Mouse (Mus musculus): Measurements from ENCODE around the gene Slc48a1.

Slc48a1 gene

GRCm38 (mm10) chr15:97815254-97815653 is 36.9 kb downstream of the Slc48a1 start:
- in situ Hi-C loops (cut with MboI; ENCODE audit: low pct_unique_long_range_greater_than_20kb in 1 of 2, low sequenced_read_pairs in 2 of 2, unreplicated experiment in 1 of 2): no loop called here

- in situ Hi-C loops (cut with MboI; ENCODE audit: low pct_unique_long_range_greater_than_20kb in 1 of 2, low sequenced_read_pairs in 2 of 2, unreplicated experiment in 1 of 2): no loop called here
Measured at GRCm38 (mm10) chr15:97816199-97816994, 38.1 kb downstream of the Slc48a1 start.

GRCm38 (mm10) chr15:97819937-97820336 is 41.6 kb downstream of the Slc48a1 start:
- in situ Hi-C loops (cut with MboI; ENCODE audit: low pct_unique_long_range_greater_than_20kb in 1 of 2, low sequenced_read_pairs in 2 of 2, unreplicated experiment in 1 of 2): no loop called here

GRCm38 (mm10) chr15:97821321-97821982 is 43.1 kb downstream of the Slc48a1 start:
- in situ Hi-C loops (cut with MboI; ENCODE audit: low pct_unique_long_range_greater_than_20kb in 1 of 2, low sequenced_read_pairs in 2 of 2, unreplicated experiment in 1 of 2): no loop called here

GRCm38 (mm10) chr15:97821983-97822363 is 43.7 kb downstream of the Slc48a1 start:
- in situ Hi-C loops (cut with MboI; ENCODE audit: low pct_unique_long_range_greater_than_20kb in 1 of 2, low sequenced_read_pairs in 2 of 2, unreplicated experiment in 1 of 2): no loop called here

GRCm38 (mm10) chr15:97822545-97823228 is 44.4 kb downstream of the Slc48a1 start:
- in situ Hi-C loops (cut with MboI; ENCODE audit: low pct_unique_long_range_greater_than_20kb in 1 of 2, low sequenced_read_pairs in 2 of 2, unreplicated experiment in 1 of 2): no loop called here

- in situ Hi-C loops (cut with MboI; ENCODE audit: low pct_unique_long_range_greater_than_20kb in 1 of 2, low sequenced_read_pairs in 2 of 2, unreplicated experiment in 1 of 2): no loop called here
Measured at GRCm38 (mm10) chr15:97823479-97823878, 45.2 kb downstream of the Slc48a1 start.

- in situ Hi-C loops (cut with MboI; ENCODE audit: low pct_unique_long_range_greater_than_20kb in 1 of 2, low sequenced_read_pairs in 2 of 2, unreplicated experiment in 1 of 2): no loop called here
Measured at GRCm38 (mm10) chr15:97824042-97824441, 45.7 kb downstream of the Slc48a1 start.

GRCm38 (mm10) chr15:97825071-97825940 is 47.0 kb downstream of the Slc48a1 start:
- in situ Hi-C loops (cut with MboI; ENCODE audit: low pct_unique_long_range_greater_than_20kb in 1 of 2, low sequenced_read_pairs in 2 of 2, unreplicated experiment in 1 of 2): no loop called here

GRCm38 (mm10) chr15:97825941-97826587 is 47.7 kb downstream of the Slc48a1 start:
- in situ Hi-C loops (cut with MboI; ENCODE audit: low pct_unique_long_range_greater_than_20kb in 1 of 2, low sequenced_read_pairs in 2 of 2, unreplicated experiment in 1 of 2): no loop called here

- in situ Hi-C loops (cut with MboI; ENCODE audit: low pct_unique_long_range_greater_than_20kb in 1 of 2, low sequenced_read_pairs in 2 of 2, unreplicated experiment in 1 of 2): no loop called here
Measured at GRCm38 (mm10) chr15:97826588-97827261, 48.4 kb downstream of the Slc48a1 start.

GRCm38 (mm10) chr15:97827401-97827800 is 49.1 kb downstream of the Slc48a1 start:
- in situ Hi-C loops (cut with MboI; ENCODE audit: low pct_unique_long_range_greater_than_20kb in 1 of 2, low sequenced_read_pairs in 2 of 2, unreplicated experiment in 1 of 2): no loop called here

- in situ Hi-C loops (cut with MboI; ENCODE audit: low pct_unique_long_range_greater_than_20kb in 1 of 2, low sequenced_read_pairs in 2 of 2, unreplicated experiment in 1 of 2): no loop called here
Measured at GRCm38 (mm10) chr15:97828221-97828842, 50.0 kb downstream of the Slc48a1 start.

- in situ Hi-C loops (cut with MboI; ENCODE audit: low pct_unique_long_range_greater_than_20kb in 1 of 2, low sequenced_read_pairs in 2 of 2, unreplicated experiment in 1 of 2): no loop called here
Measured at GRCm38 (mm10) chr15:97828901-97829338, 50.6 kb downstream of the Slc48a1 start.

- in situ Hi-C loops (cut with MboI; ENCODE audit: low pct_unique_long_range_greater_than_20kb in 1 of 2, low sequenced_read_pairs in 2 of 2, unreplicated experiment in 1 of 2): no loop called here
Measured at GRCm38 (mm10) chr15:97829432-97829831, 51.1 kb downstream of the Slc48a1 start.

- in situ Hi-C loops (cut with MboI; ENCODE audit: low pct_unique_long_range_greater_than_20kb in 1 of 2, low sequenced_read_pairs in 2 of 2, unreplicated experiment in 1 of 2): no loop called here
Measured at GRCm38 (mm10) chr15:97830253-97830787, 52.0 kb downstream of the Slc48a1 start.

GRCm38 (mm10) chr15:97830788-97831241 is 52.5 kb downstream of the Slc48a1 start:
- in situ Hi-C loops (cut with MboI; ENCODE audit: low pct_unique_long_range_greater_than_20kb in 1 of 2, low sequenced_read_pairs in 2 of 2, unreplicated experiment in 1 of 2): no loop called here
